Mouse (Mus musculus): ENCODE data around the gene Phldb1. TPM values are rescaled to one million over a fixed set of nuclear protein-coding genes. Genes with fewer than 3 reads are reported as not detected.

The Phldb1 gene
- total and polyA plus RNA-seq, 3 experiments: 13.8 to 23.0 TPM; not detected in 1

DNA sequence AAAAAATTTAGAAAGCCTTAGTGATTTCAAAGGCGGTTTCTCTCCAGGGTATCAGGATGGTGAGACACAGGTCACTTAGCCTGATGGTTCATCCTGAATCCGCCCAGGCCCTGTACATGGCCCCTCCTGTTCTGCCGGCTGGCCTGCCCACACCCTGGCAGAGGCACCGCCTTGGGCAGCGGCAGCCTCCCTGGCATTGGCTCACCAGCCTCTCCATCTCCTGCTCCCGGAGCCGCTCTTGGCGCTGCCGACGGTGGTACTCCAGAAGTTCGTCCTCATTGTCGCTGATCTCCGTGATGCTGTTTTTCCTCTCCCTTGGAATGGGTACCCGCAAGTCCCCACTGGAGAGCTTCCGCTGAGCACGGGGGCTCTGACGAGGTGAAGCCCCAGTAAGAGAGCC lies 19.9 kb downstream of the Phldb1 start:
- DNase-seq (ENCODE audit: low read depth, low spot score): no peak
- no peak overlapping the region for H3K27ac ChIP-seq (ENCODE audit: control insufficient read depth, low read depth, low read length)
- TF ChIP-seq KAT2A (conservative IDR thresholded peaks at IDR 0.05; ENCODE audit: low read depth, low read length): no peak
- TF ChIP-seq BHLHE40 (IDR thresholded peaks at IDR 0.05; ENCODE audit: borderline replicate concordance, low read depth, low read length): no peak
- no peak for TF ChIP-seq GATA1 (IDR thresholded peaks at IDR 0.05; ENCODE audit: low read depth, low read length)
- TF ChIP-seq POLR2AphosphoS2 (IDR thresholded peaks at IDR 0.05; ENCODE audit: low read length): no peak
- TF ChIP-seq USF1 (IDR thresholded peaks at IDR 0.05; ENCODE audit: low read depth, low read length): no peak
- no peak for TF ChIP-seq MYB (IDR thresholded peaks at IDR 0.05; ENCODE audit: low read depth, low read length)
- TF ChIP-seq CHD2 (IDR thresholded peaks at IDR 0.05; ENCODE audit: low read length): no peak
- no peak for TF ChIP-seq ZC3H11A (IDR thresholded peaks at IDR 0.05; ENCODE audit: low read depth, low read length)
- TF ChIP-seq ZNF384 (IDR thresholded peaks at IDR 0.05; ENCODE audit: low read depth, low read length): no peak
- no peak for TF ChIP-seq SMC3 (IDR thresholded peaks at IDR 0.05; ENCODE audit: low read depth, low read length)
- H3K4me3 ChIP-seq (ENCODE audit: control insufficient read depth in 1 of 2, insufficient read depth in 1 of 2, low read depth in 2 of 2, low read length in 2 of 2): no peak overlapping the region
- peaks cover 0 to 28% of the 10 kb centered on the region in 2 experiments; a peak in 2 of 4 replicates for H3K36me3 ChIP-seq (ENCODE audit: control insufficient read depth in 1 of 2, insufficient read depth in 2 of 2, low read length in 2 of 2)
- H3K79me2 ChIP-seq (ENCODE audit: control insufficient read depth, insufficient read depth, low read length, poor library complexity): no peaks in the 10 kb centered on the region
- no peaks in the 10 kb centered on the region for H3K27me3 ChIP-seq (ENCODE audit: control insufficient read depth in 1 of 2, insufficient read depth in 2 of 2, low read length in 2 of 2)
- H3K9ac ChIP-seq (ENCODE audit: control insufficient read depth, low read depth, low read length, poor library complexity, severe bottlenecking): no peak overlapping the region
- no peaks in the 10 kb centered on the region for H3K9me3 ChIP-seq (replicated peaks; ENCODE audit: insufficient read depth, low read length)
- peaks cover 33 to 36% of the 10 kb centered on the region in 2 experiments for H3K4me1 ChIP-seq (ENCODE audit: control insufficient read depth in 1 of 2, insufficient read depth in 2 of 2, low read length in 2 of 2)

DNA sequence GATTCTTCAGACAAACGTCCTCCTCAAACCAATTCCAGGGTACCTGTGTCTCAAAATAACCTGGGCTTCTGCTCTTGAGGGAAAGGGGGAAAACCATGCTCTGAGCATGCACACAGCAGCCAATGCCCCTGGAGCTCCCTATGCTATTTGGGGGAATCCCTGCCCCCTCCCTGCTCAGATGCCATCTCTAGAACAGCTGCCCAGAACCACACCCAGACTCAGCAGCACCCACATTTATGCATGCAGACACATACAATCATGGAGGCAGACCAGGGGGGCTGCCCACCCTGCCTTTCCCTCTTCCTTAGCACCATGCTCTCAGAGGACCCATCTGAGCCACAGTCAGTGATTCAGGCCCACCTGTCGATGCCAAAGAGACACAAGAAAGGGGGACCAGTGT lies 21.4 kb downstream of the Phldb1 start:
- Histone ChIP-seq H3K36me3 (ENCODE audit: control insufficient read depth in 1 of 2, insufficient read depth in 2 of 2, low read length in 2 of 2) (peaks cover 0 to 17% of the 10 kb centered on the region in 2 experiments; a peak in 2 of 4 replicates), H3K79me2 (ENCODE audit: control insufficient read depth, insufficient read depth, low read length, poor library complexity) (no peaks in the 10 kb centered on the region), H3K4me3 (ENCODE audit: control insufficient read depth in 1 of 2, insufficient read depth in 1 of 2, low read depth in 2 of 2, low read length in 2 of 2) (no peak overlapping the region), H3K9me3 (replicated peaks; ENCODE audit: insufficient read depth, low read length) (no peaks in the 10 kb centered on the region), H3K4me1 (ENCODE audit: control insufficient read depth in 1 of 2, insufficient read depth in 2 of 2, low read length in 2 of 2) (peaks cover 18 to 22% of the 10 kb centered on the region in 2 experiments), H3K27me3 (ENCODE audit: control insufficient read depth in 1 of 2, insufficient read depth in 2 of 2, low read length in 2 of 2) (no peaks in the 10 kb centered on the region), H3K27ac (ENCODE audit: control insufficient read depth, low read depth, low read length) (no peak overlapping the region), H3K9ac (ENCODE audit: control insufficient read depth, low read depth, low read length, poor library complexity, severe bottlenecking) (no peak overlapping the region)
- TF ChIP-seq RCOR1 (IDR thresholded peaks at IDR 0.05; ENCODE audit: low read depth, low read length): no peak
- no peak for TF ChIP-seq MAX (IDR thresholded peaks at IDR 0.05; ENCODE audit: low read length)
- no peak for TF ChIP-seq NRF1 (IDR thresholded peaks at IDR 0.05; ENCODE audit: insufficient read depth, low read depth, low read length, poor library complexity, severe bottlenecking)
- TF ChIP-seq MYB (IDR thresholded peaks at IDR 0.05; ENCODE audit: low read depth, low read length): no peak
- TF ChIP-seq POLR2A (IDR thresholded peaks at IDR 0.05; ENCODE audit: control insufficient read depth in 1 of 2, insufficient read depth in 1 of 2, low read depth in 1 of 2, low read length in 2 of 2, poor library complexity in 1 of 2): no peak
- TF ChIP-seq MYC (IDR thresholded peaks at IDR 0.05; ENCODE audit: low read depth, low read length): no peak
- TF ChIP-seq MAZ (IDR thresholded peaks at IDR 0.05; ENCODE audit: low read depth, low read length): no peak
- TF ChIP-seq ZC3H11A (IDR thresholded peaks at IDR 0.05; ENCODE audit: low read depth, low read length): no peak
- TF ChIP-seq BHLHE40 (IDR thresholded peaks at IDR 0.05; ENCODE audit: borderline replicate concordance, low read depth, low read length): no peak
- no peak for TF ChIP-seq TAL1 (IDR thresholded peaks at IDR 0.05; ENCODE audit: low read length)
- no peak for TF ChIP-seq ZMIZ1 (IDR thresholded peaks at IDR 0.05; ENCODE audit: low read depth, low read length)
- TF ChIP-seq CHD1 (IDR thresholded peaks at IDR 0.05; ENCODE audit: low read depth, low read length): no peak
- no peak for TF ChIP-seq POLR2AphosphoS5 (IDR thresholded peaks at IDR 0.05; ENCODE audit: borderline replicate concordance, low read depth, low read length)
- no peak for TF ChIP-seq KAT2A (conservative IDR thresholded peaks at IDR 0.05; ENCODE audit: low read depth, low read length)
- no peak for TF ChIP-seq USF1 (IDR thresholded peaks at IDR 0.05; ENCODE audit: low read depth, low read length)
- TF ChIP-seq MXI1 (IDR thresholded peaks at IDR 0.05; ENCODE audit: low read depth, low read length): no peak
- TF ChIP-seq ZNF384 (IDR thresholded peaks at IDR 0.05; ENCODE audit: low read depth, low read length): no peak
- TF ChIP-seq TBP (IDR thresholded peaks at IDR 0.05; ENCODE audit: low read depth, low read length): no peak
- TF ChIP-seq TCF12 (IDR thresholded peaks at IDR 0.05; ENCODE audit: low read depth, low read length): no peak
- no peak for DNase-seq (ENCODE audit: low read depth, low spot score)
